Mouse (Mus musculus) cerebellum, postnatal 10 days (tissue): ENCODE measurements around the gene Evi2a.
A peak's percentile ranks its signal among the peaks of the same experiment; 100 is the strongest.

Experiments used
- DNase-seq, 2 experiments: peaks; one replicate each; pipeline ENCODE4 v3.0.0; 2021; ENCODE audit warnings: mixed read lengths in 2 of 2

Gene Evi2a

GRCm38 (mm10) chr11:79523560-79524309 lies 6.7 kb downstream of the Evi2a start, which contains the start of gene Evi2b:
Evi2b (minus strand) TSS chr11:79523762.
- DNase-seq, result no peak

- DNase-seq, result no peak
Observed at GRCm38 (mm10) chr11:79522944-79523343, 7.5 kb downstream of the Evi2a start.

GRCm38 (mm10) chr11:79521930-79522329 lies 8.5 kb downstream of the Evi2a start:
- no peak for DNase-seq

- DNase-seq, result no peak
Observed at GRCm38 (mm10) chr11:79520772-79521171, 9.6 kb downstream of the Evi2a start.

- DNase-seq, result no peak
Observed at GRCm38 (mm10) chr11:79519878-79520291, 10.5 kb downstream of the Evi2a start.

GRCm38 (mm10) chr11:79519299-79519698 lies 11.1 kb downstream of the Evi2a start:
- DNase-seq, result no peak

GRCm38 (mm10) chr11:79515798-79516197 lies 14.6 kb downstream of the Evi2a start:
- DNase-seq, result no peak

GRCm38 (mm10) chr11:79515331-79515730 lies 15.1 kb downstream of the Evi2a start:
- DNase-seq, result peak; percentile 40 to 54

- no peak for DNase-seq
Observed at GRCm38 (mm10) chr11:79511970-79512369, 18.4 kb downstream of the Evi2a start.

- no peak for DNase-seq
Observed at GRCm38 (mm10) chr11:79504506-79504905, 25.9 kb downstream of the Evi2a start.

GRCm38 (mm10) chr11:79503845-79504244 lies 26.6 kb downstream of the Evi2a start, which contains the start of gene Omg:
Omg (minus strand) TSS chr11:79504084.
- peak; percentile 15 to 28 for DNase-seq

GRCm38 (mm10) chr11:79502917-79503316 lies 27.5 kb downstream of the Evi2a start:
- no peak for DNase-seq

GRCm38 (mm10) chr11:79494976-79495800 lies 35.2 kb downstream of the Evi2a start:
- peak; percentile 11 to 16 for DNase-seq

GRCm38 (mm10) chr11:79484721-79485120 lies 45.7 kb downstream of the Evi2a start:
- no peak for DNase-seq

- no peak for DNase-seq
Observed at GRCm38 (mm10) chr11:79483876-79484528, 46.4 kb downstream of the Evi2a start.

- DNase-seq, result no peak
Observed at GRCm38 (mm10) chr11:79483392-79483791, 47.0 kb downstream of the Evi2a start.
